Comparison of ENCODE assay signal across 9 mouse cellular contexts in the genomic region with DNA sequence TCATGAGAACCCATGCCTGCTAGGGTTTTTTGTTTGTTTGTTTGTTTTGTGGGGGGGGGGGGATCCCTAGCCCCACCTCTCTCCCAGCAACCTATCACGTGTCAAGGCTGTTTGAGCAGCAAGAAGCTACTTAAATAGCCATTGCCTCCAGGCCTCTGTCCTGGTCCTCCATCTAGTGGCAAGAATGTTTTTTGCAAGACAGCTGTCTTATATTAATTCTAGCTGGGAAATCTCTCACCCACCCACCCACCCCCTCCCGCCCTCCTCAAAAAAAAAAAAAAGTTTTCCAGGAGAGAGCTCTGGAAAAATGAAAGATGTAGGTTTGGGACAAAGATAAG. TPM values are rescaled to one million over a fixed set of nuclear protein-coding genes. Genes with fewer than 3 reads are reported as not detected.
DNase-seq lines count a peak whose midpoint lies in the region; ATAC-seq and TF ChIP-seq lines count a peak whose summit lies in the region.
"Had no signal": no experiment of that assay in that cellular context is flagged by ENCODE, and none has a peak within 500 bp of the region (broad histone marks: within the 10 kb centered on the region; RNA-seq: fewer than 3 reads in every experiment).

No protein-coding gene starts in this region.

- ATAC-seq in intestine, embryonic 15.5 days, result peak; percentile 67
- ATAC-seq in inflammation-experienced regulatory T-cells, adult 6 months, result no peak

- peak; percentile 17 for DNase-seq in gastrocnemius, adult 2 months
- no peak for DNase-seq in gastrocnemius, adult 8-10 months (ENCODE audit: low spot score in 2 of 2)
- DNase-seq in 416B (ENCODE audit: low read depth), result peak; percentile 54
- peak; percentile 68 for DNase-seq in embryo, embryonic 10.5 days (ENCODE audit: low spot score)
- peak; percentile 63 for DNase-seq in lung, postnatal 36 days
- no peak for DNase-seq in ovary, postnatal 36 days (ENCODE audit: low spot score)

- TF ChIP-seq CTCF in gastrocnemius, adult 2 months (IDR thresholded peaks at IDR 0.05), result peak; percentile 45

- H3K9me3 ChIP-seq in intestine, embryonic 15.5 days, result no peaks in the 10 kb centered on the region
- H3K9me3 ChIP-seq: heart, embryonic 15.5 days had no signal

- H3K4me2 ChIP-seq in intestine, embryonic 15.5 days (replicated peaks), result no peak overlapping the region
- H3K4me2 ChIP-seq: heart, embryonic 15.5 days had no signal

- WGBS in intestine, embryonic 15.5 days, result 33% methylated on average over 2 of the region's 2 CpGs

- H3K4me1 ChIP-seq in intestine, embryonic 15.5 days (replicated peaks), result no peaks in the 10 kb centered on the region
- H3K4me1 ChIP-seq: heart, embryonic 15.5 days had no signal

- H3K27ac ChIP-seq in gastrocnemius, adult 2 months, result no peak overlapping the region
- no peak overlapping the region for H3K27ac ChIP-seq in intestine, embryonic 15.5 days
- H3K27ac ChIP-seq: heart, embryonic 15.5 days had no signal

- H3K27me3 ChIP-seq in intestine, embryonic 15.5 days (replicated peaks), result no peaks in the 10 kb centered on the region
- H3K27me3 ChIP-seq: heart, embryonic 15.5 days had no signal

- no peak overlapping the region for H3K4me3 ChIP-seq in gastrocnemius, adult 2 months
- H3K4me3 ChIP-seq in intestine, embryonic 15.5 days (replicated peaks), result no peak overlapping the region
- H3K4me3 ChIP-seq: heart, embryonic 15.5 days had no signal

- no peaks in the 10 kb centered on the region for H3K36me3 ChIP-seq in intestine, embryonic 15.5 days
- H3K36me3 ChIP-seq: heart, embryonic 15.5 days had no signal

- no peak overlapping the region for H3K9ac ChIP-seq in intestine, embryonic 15.5 days
- H3K9ac ChIP-seq: heart, embryonic 15.5 days had no signal

- intact Hi-C loops in gastrocnemius, adult 2 months (cut with DNase I), result no loop called here

RNA-seq across cellular contexts. Expression of gene Cetn2, which starts 9.8 kb away (rescaled TPM):
- total RNA-seq in gastrocnemius, adult 2 months (2021), result 10 to 100 TPM; 24.4 to 28.6 TPM
- total RNA-seq in gastrocnemius, adult 8-10 months (2022), result 10 to 100 TPM; 26.8 to 31.3 (median 28.9) TPM
- 61.7 and 69.3 TPM in 2 replicates for polyA plus RNA-seq in intestine, embryonic 15.5 days (2015; fragmentation: Nextera tagmentation; extraction: Ambion mirVana)
- polyA plus RNA-seq in inflammation-experienced regulatory T-cells, adult 6 months (2017; shearing (Covaris generic)), result 100 to 1,000 TPM; 141 to 162 (median 151) TPM

RNA-seq across cellular contexts. Expression of gene Nsdhl, which starts 10.0 kb away (rescaled TPM):
- 1 to 10 TPM; 4.3 to 4.6 TPM for total RNA-seq in gastrocnemius, adult 2 months (2021)
- 1 to 10 TPM; 3.6 to 4.1 (median 3.9) TPM for total RNA-seq in gastrocnemius, adult 8-10 months (2022)
- polyA plus RNA-seq in intestine, embryonic 15.5 days (2015; fragmentation: Nextera tagmentation; extraction: Ambion mirVana), result 43.0 and 44.8 TPM in 2 replicates
- polyA plus RNA-seq in inflammation-experienced regulatory T-cells, adult 6 months (2017; shearing (Covaris generic)), result 10 to 100 TPM; 22.2 to 33.4 (median 27.8) TPM

Comparison
In these comparisons a context has a peak if more than half of its experiments do, and no peak if none do; other contexts are left out.
1. DNase-seq: peak in gastrocnemius, adult 2 months (single experiment), 416B (single experiment), embryo, embryonic 10.5 days (single experiment) and lung, postnatal 36 days (single experiment); none in gastrocnemius, adult 8-10 months (0 of 2) and ovary, postnatal 36 days (single experiment).